Mouse (Mus musculus) kidney, adult 18-20 months (tissue): ENCODE measurements around the gene App.
A peak's percentile ranks its signal among the peaks of the same experiment; 100 is the strongest.

Experiments
- DNase-seq: peaks from one replicate; pipeline ENCODE4 v3.0.0; 2021

App gene

DNA sequence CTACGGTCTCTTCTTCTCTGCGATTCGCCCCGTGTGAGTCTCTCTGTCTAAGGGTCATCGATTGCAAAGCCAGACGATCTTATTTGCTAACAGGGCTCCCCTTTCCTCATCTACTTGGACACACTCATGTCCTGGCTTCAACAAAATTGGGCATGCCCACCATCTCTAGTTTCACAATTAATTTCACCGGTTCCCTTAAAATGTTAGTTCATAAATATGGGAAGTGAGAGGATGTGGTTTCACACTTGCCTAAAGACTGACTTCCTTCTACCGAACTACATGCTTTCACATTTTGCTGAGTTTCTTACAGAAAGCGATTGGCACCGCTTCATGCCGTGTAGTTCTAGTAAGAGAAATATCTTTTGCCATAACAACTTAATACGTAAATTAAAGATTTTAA, 101.8 kb downstream of the App start:
- no peak for DNase-seq

DNA sequence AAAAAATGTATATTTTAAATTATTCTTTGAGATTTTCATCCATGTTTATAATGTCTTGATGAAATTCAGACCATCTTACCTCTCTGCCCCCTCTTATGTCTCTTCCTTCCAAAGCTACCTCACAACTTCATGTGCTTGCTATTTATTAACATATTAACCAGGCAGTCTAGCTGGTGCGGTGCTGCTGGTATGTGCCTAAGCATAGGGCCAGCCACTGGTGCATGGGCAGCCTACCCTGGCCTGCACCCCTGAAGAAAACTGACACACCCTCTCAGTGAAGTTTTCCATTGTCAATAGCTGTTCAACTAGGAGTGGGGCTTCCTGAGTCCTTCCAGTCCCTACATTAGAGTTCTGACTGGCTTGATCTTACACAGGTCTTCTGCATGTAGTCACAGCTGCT, 102.3 kb downstream of the App start:
- no peak for DNase-seq

DNA sequence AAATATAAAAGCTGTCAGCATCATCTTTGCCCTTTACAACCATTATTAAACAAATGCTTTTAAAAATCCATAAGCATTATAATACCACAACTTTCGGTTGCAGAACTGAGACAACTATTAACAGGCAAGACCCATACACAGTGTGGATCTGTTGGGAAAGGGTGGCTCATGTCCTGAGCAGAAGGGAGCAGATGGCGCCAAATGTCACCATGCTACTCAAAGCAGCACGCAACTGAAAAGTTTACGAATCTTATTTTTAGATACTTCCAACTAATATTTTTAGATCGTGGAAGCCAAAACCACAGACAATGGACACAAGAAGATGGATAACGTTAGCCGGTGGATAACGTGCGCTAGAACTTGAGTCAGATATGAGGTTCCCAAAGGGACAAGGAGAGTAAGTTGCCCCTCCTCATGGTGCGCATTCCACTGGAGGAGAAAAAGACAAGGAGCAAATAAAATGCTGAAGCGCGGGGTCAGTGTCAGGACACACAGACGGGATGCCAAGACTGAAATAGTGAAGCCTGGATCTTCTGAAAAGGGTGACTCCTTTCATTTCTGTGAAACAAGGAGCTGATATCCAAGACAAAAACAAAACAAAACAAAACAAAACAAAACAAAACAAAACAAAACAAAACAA, 106.2 kb downstream of the App start:
- no peak for DNase-seq

GRCm38 (mm10) chr16:85066227-85066626, 107.3 kb downstream of the App start:
- DNase-seq, result no peak

DNA sequence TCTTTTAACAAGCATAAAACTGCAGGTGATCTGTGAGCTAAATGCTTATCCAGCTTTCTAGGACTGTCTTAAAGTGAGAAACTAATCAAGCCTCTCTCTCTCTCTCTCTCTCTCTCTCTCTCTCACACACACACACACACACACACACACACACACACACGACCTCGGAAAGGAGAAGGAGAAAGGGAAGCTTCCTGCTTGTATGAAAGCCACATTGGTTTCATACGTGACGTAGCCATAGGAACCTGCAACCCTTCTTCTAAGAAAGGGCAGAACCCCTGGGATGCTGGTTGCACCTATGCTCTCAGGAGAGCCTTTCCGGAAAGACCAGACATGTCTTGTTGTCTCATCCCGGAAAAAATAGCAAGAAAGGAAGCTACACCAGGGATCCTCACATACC, 108.8 kb downstream of the App start:
- no peak for DNase-seq

- no peak for DNase-seq
These were observed 110.8 kb downstream of the App start for GRCm38 (mm10) chr16:85062732-85063131.

DNA sequence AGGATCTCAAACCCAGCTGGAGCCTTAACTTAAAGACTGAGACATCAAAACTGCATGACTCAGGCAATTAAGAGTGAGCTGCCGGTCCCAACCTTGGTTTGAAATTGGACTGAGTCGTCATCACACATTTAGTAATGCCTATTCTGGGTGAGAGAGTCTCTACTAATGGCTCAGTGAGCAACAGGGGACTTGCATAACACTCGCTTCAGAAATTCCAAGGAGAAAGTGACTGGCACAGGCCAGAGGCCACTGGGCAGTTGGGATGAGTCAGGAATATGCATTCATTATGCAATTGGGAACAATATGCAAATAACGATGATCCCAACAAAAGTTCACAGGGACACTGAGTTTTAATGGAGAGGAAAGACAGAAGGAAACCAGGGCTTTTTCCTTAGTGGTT, 111.8 kb downstream of the App start:
- no peak for DNase-seq

- no peak for DNase-seq
These were observed 115.4 kb downstream of the App start for GRCm38 (mm10) chr16:85058138-85058537.

DNA sequence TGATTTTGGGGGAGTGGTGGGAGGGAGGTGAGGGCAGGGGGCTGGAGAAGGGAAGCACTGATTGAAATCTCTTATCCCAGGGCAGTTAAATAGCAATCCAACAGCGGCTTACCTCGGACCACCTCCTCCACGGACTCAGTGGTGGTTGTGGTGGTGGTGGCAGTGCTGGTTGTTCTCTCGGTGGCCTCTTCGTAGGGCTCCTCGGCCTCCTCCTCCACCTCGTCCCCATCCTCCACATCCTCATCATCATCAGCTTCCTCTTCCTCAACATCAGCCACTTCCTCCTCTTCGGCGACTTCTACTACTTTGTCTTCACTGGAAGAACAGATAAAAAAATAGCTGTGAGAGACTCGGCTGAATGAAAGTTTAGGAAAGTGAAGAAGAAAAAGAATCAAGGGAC, 117.4 kb downstream of the App start:
- DNase-seq, result no peak

DNA sequence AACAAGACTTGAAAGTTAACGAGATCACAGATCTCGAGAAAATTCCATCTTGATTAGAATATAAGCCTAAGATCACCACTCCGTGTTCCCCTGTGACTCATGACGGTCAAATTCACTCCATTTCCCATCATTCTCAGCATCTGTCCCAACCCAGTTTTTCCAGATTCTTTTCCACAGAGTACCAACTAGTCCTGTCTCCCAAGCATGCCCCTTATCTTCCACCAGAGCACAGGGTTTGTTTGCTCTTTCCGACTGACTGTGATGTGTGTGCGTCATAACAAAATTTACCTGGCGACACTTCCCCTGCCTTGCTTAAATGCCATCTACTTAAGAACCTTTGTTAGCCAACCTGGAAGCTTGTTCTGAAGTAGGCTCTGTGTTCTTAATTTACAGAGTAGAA, 119.6 kb downstream of the App start:
- DNase-seq, result no peak

- no peak for DNase-seq
These were observed 126.3 kb downstream of the App start for GRCm38 (mm10) chr16:85047310-85047709.

DNA sequence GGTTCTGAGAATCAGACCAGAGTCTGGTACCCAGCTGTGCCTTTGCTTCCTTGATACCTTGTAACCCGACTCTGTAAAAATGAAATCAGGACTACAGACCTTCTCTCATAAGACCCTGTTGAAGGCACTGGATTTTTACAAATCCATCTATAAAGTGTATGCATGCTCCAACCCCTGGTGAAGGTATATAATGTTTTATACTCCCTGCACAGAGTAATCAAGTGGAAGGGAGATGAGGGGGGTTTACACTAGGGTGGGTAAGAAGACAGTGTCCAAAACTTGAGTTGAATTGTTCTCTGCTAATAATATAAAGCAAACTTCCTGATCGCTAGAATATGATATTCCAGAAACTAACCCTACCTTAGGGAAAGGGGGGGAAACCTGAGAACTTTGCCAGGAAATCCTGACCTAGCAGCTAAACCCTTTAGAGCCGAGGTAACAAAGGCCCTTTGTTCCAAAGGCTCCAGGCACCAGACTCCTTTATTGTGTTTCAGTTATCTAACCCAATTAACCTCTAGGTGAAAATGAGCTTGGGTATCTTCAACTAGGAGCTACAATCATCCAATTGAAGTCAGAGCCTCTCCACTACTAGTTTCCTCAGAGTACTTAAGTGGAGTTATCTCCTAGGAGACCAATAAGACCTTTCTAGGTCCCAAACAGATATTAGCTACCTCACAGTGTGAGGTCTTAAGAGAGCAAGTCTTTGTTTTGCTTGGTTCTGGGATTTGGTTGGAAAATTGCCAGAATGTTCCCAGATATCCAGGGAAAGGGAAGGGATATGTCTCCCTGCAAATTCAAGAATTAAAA, 132.2 kb downstream of the App start:
- DNase-seq, result no peak

- DNase-seq, result no peak
These were observed 134.8 kb downstream of the App start for GRCm38 (mm10) chr16:85038731-85039130.

GRCm38 (mm10) chr16:85037969-85038644, 135.5 kb downstream of the App start:
- no peak for DNase-seq

DNA sequence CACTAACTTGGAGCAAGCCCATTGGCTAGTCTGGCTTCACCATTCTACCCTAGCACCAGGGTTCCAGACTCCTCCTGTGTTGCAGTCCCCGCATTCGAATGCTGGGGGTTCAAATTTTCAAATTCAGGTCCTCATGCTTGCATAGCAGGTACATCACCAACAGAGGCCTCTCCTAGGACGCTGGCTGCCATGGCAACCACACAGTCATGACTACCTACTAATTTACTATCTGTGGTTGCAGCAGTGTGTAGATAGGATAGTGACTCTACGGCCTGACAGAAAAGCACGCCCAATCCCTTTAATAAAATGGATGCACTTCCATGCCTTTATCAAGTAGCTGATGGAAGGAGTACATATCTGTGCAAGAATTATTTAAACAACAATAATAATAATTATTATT, 137.8 kb downstream of the App start:
- DNase-seq, result no peak

GRCm38 (mm10) chr16:85033747-85034146, 139.8 kb downstream of the App start:
- no peak for DNase-seq

DNA sequence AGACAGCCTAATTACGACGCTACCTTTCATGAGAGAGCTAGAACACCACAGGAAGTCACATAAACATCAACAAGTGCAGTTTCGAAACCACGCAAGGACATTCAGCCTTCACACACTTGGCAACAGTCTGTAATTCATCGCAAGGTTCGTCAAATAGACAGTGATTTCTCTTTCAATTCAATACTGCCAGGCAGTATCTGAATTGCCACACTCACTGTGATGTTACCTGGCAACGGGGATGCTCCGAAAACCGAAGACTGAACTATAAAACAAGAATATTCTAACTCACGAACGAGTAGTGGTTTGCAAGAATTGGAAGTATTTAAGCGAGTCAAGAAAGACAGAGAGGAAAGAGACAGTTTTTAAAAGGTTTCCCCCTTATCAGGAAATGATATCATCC, 142.8 kb downstream of the App start:
- DNase-seq, result no peak

- no peak for DNase-seq
These were observed 145.2 kb downstream of the App start for GRCm38 (mm10) chr16:85028396-85028795.

DNA sequence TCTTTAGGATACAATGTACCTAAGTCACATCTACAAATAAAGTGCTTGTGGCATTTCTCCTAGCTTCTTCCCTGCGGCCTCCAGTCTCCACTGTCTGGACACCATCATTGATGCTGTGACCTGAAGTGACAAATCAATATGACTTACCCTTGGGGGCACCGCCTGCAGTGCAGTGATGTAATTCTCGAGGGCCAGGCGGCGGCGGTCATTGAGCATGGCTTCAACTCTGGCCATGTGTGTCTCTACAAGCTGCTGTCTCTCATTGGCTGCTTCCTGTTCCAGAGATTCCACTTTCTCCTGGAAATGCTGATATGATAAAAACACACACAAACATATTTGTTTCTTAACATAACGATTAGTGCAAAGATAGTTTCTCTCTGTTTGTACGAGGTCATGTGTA, 148.9 kb downstream of the App start:
- no peak for DNase-seq

DNA sequence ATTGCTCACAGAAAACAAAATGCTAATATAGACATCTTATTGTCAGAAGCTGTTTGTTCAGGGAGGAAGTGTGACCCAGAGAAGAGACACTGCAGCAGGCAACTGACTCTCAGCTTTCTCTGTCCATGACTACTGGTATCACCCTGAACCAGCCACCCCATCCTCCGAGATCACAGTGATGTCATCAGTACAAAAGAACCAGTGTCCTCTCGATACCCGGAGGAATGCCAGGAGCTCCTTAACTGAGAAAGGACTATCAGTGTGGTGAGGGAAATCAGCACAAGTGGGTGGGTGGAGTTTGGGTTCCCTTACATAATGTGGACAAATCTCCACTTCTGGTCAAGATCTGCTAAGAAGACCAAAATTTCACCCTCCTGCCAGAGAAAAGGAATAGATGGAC, 150.5 kb downstream of the App start:
- DNase-seq, result no peak

DNA sequence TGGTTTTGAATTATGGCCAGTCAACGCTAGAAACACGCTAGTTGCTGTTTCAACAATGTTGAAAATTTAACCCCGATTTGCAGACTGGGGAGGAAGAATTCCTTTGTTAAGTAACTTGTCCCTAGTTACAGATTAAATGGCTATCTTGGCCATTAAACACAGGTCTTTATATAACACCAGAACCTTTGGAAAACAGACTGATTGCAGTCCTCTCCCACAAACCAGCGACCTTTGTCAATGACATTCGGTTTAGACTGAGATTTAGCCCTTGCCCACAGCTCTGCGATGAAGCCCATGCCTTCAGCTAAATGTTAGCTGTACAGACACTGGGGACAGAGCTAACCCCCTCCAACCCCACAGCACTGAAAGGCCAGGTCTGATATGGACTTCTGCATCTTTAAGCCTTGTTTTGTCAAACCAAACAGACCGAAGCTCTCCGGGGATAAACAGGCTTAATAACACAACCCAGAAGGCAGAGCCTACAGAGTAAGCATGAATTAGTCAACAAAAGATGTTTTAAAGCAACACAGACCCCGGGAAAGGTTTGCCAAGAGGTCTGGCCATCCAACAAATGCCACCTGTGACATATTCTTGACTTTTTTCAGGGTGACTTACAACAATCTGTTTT, 152.8 kb downstream of the App start:
- DNase-seq, result peak; percentile 70

DNA sequence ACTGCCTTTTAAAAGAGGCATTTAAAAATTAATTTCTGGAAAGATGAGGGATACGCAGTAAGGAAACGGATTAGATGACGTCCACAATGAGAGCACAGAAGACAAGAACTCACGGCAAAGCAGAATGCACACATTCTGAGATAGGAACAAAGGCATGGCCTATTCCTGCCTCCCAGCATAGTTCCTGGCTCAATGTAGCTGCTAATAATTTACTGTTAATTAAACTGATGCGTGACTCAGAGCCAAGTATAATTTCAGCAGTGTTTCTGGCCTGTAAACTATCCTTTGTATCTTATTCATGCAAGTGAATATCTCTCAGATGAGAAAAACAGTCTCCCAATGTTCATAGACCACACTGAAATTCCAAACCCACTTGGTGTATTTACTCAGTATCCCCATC, 154.3 kb downstream of the App start:
- no peak for DNase-seq

DNA sequence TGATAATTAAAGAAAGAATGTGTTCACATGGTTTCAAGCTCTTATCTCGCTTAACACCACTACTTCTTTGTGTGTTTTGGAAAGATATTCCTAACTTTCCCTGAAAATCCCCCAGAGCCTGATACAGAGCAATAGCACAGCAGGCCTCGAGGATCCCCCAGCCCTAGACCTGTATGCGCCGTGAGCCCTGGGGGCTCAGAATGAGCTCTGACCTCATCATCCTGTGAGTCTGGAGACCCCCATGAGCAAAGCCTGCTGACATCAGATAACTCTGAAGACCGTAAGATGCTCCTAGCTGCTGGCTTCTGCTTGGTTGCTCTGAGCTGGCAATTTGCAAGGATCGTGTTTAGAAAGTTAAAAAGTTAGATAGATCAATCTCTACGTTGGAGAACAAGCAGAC, 155.7 kb downstream of the App start:
- DNase-seq, result no peak

- no peak for DNase-seq
These were observed 160.9 kb downstream of the App start for GRCm38 (mm10) chr16:85012695-85013094.
